Mouse (Mus musculus) liver, adult 2 months (tissue): ENCODE data around the gene Cfap54. TPM values are rescaled to one million over a fixed set of nuclear protein-coding genes. Genes with fewer than 3 reads are reported as not detected.

Source experiments
- DNase-seq: peaks from one replicate; pipeline ENCODE4 v3.0.0-alpha.2; 2011; ENCODE audit warnings: low read depth, low spot score; ENCODE audit errors: extremely low read depth
- H3K27ac ChIP-seq: fragments of 200-500 bp; replicated peaks from 2 replicates; pipeline ENCODE4 v1.5.1; 2012; ENCODE audit warnings: low read depth, mild to moderate bottlenecking, control low read depth, inconsistent platforms, low read length; ENCODE audit not compliant: insufficient read depth
- H3K27me3 ChIP-seq: fragments of 200-500 bp; 2 replicates; pipeline ENCODE4 v1.6.1; 2012; ENCODE audit warnings: mild to moderate bottlenecking, moderate library complexity, low read length, inconsistent platforms; ENCODE audit not compliant: control insufficient read depth, insufficient read depth
- H3K36me3 ChIP-seq: fragments of 200-500 bp; 2 replicates; pipeline ENCODE4 v1.6.1; 2012; ENCODE audit warnings: low read length, inconsistent platforms; ENCODE audit not compliant: control insufficient read depth, insufficient read depth
- H3K4me1 ChIP-seq: fragments of 200-500 bp; 2 replicates; pipeline ENCODE4 v1.6.1; 2011; ENCODE audit warnings: low read length; ENCODE audit not compliant: control insufficient read depth, insufficient read depth
- H3K4me3 ChIP-seq: fragments of 200-500 bp; 2 replicates; pipeline ENCODE4 v1.5.1; 2011; ENCODE audit warnings: low read depth, mild to moderate bottlenecking, control low read depth, low read length, moderate library complexity; ENCODE audit not compliant: insufficient read depth
- H3K79me2 ChIP-seq: fragments of 200-500 bp; 2 replicates; pipeline ENCODE4 v1.6.1; 2012; ENCODE audit warnings: inconsistent platforms, mild to moderate bottlenecking, low read length, moderate library complexity; ENCODE audit not compliant: control insufficient read depth, insufficient read depth
- H3K9ac ChIP-seq: fragments of 200-500 bp; 2 replicates; pipeline ENCODE4 v1.6.1; 2012; ENCODE audit warnings: low read depth, mild to moderate bottlenecking, control low read depth, inconsistent platforms, low read length
- CTCF ChIP-seq: fragments of 200-500 bp; IDR thresholded peaks from 2 replicates; pipeline ENCODE4 v1.5.1; 2011; ENCODE audit warnings: low read depth, low read length, control low read depth
- POLR2A ChIP-seq: fragments of 200-500 bp; IDR thresholded peaks from 2 replicates; pipeline ENCODE4 v1.6.1; 2011; ENCODE audit warnings: low read length, control low read depth; ENCODE audit not compliant: insufficient read depth; ENCODE audit errors: extremely low read depth
- WGBS: fragments of 180-500 bp; shearing (Covaris S2); methylation state at CpG from one replicate; pipeline ENCODE4 v1.1.7; 2018; 5-methylcytosine and 5-hydroxymethylcytosine counted together
- polyA plus RNA-seq: library from polyadenylated mRNA; depleted of rRNA; stranded (reverse); fragments of >200 nt; gene quantifications from 2 replicates; pipeline ENCODE4 v1.2.3, GENCODE M21; 2012; rRNA removed
- total RNA-seq: library from RNA; depleted of rRNA; stranded (reverse); fragments of >200 nt; gene quantifications from 2 replicates; pipeline ENCODE4 v1.2.3, GENCODE M21; 2014; rRNA removed

The Cfap54 gene
- total and polyA plus RNA-seq, 2 experiments, result 0.27 to 0.65 TPM

GRCm38 (mm10) chr10:92754359-92754758 lies 327.1 kb downstream of the Cfap54 start:
- Histone ChIP-seq H3K27ac (no peak overlapping the region), H3K4me3 (no peak overlapping the region), H3K9ac (no peak overlapping the region), H3K4me1 (no peaks in the 10 kb centered on the region), H3K27me3 (no peaks in the 10 kb centered on the region), H3K79me2 (no peaks in the 10 kb centered on the region), H3K36me3 (no peaks in the 10 kb centered on the region)
- WGBS, result 98% methylated on average over 5 of the region's 5 CpGs
- no peak for TF ChIP-seq POLR2A
- no peak for DNase-seq

GRCm38 (mm10) chr10:92730339-92730738 lies 351.1 kb downstream of the Cfap54 start:
- Histone ChIP-seq H3K9ac (no peak overlapping the region), H3K27ac (no peak overlapping the region), H3K27me3 (no peaks in the 10 kb centered on the region), H3K4me1 (no peaks in the 10 kb centered on the region), H3K79me2 (no peaks in the 10 kb centered on the region), H3K4me3 (no peak overlapping the region), H3K36me3 (no peaks in the 10 kb centered on the region)
- WGBS, result 84% methylated on average over 3 of the region's 3 CpGs
- no peak for DNase-seq
- TF ChIP-seq POLR2A, result no peak
- TF ChIP-seq CTCF, result no peak

GRCm38 (mm10) chr10:92728723-92729122 lies 352.7 kb downstream of the Cfap54 start:
- no peaks in the 10 kb centered on the region for H3K79me2 ChIP-seq
- H3K9ac ChIP-seq, result no peak overlapping the region
- no peaks in the 10 kb centered on the region for H3K4me1 ChIP-seq
- H3K27ac ChIP-seq, result no peak overlapping the region
- WGBS, result 74% methylated on average over 3 of the region's 3 CpGs
- no peak overlapping the region for H3K4me3 ChIP-seq
- TF ChIP-seq CTCF (no peak), POLR2A (no peak)
- DNase-seq, result no peak
- no peaks in the 10 kb centered on the region for H3K36me3 ChIP-seq
- H3K27me3 ChIP-seq, result no peaks in the 10 kb centered on the region

Other genes starting within 250 kb of the Cfap54 start
- gene Cdk17, start 79.3 kb upstream of the Cfap54 start, total RNA-seq, result 17.1 and 17.7 TPM in 2 replicates
- gene Cdk17, start 79.3 kb upstream of the Cfap54 start, polyA plus RNA-seq, result 11.3 and 12.5 TPM in 2 replicates
- gene Elk3, start 229.5 kb upstream of the Cfap54 start, total RNA-seq, result 3.4 and 4.8 TPM in 2 replicates
- gene Elk3, start 229.5 kb upstream of the Cfap54 start, polyA plus RNA-seq, result 6.3 and 8.0 TPM in 2 replicates